Mouse (Mus musculus): ENCODE data around the gene E2f8. TPM values are rescaled to one million over a fixed set of nuclear protein-coding genes. Genes with fewer than 3 reads are reported as not detected.

Gene E2f8
- polyA plus RNA-seq, 1 experiment: 5.4 TPM

DNA sequence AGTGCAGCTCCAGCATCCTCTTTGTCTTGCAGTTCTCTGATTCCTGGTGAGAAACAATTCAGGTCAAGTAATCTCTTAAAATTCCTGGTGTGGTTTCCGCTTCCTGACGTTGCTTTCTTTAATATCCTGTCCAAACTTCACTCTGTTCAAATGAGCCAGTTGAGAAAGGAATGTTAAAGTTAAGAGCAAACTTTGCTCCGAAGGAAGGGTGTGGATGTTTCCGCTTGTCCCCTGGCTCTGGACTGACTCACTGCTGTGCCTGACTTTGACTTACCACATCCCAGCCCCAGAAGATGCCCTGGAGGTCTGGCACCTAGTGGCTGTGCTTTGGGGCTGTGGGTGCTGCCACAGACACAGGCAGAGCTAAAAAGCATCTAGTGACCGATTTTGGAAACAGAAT is 36.1 kb upstream of the E2f8 start:
- no peak overlapping the region for H3K4me3 ChIP-seq (ENCODE audit: extremely low read depth, insufficient read depth, insufficient read length)
- TF ChIP-seq CTCF (IDR thresholded peaks at IDR 0.05; ENCODE audit: extremely low read depth, insufficient read depth, insufficient read length, insufficient replicate concordance) (no peak), POLR2A (IDR thresholded peaks at IDR 0.05; ENCODE audit: low read depth, low read length) (no peak)
- H3K4me1 ChIP-seq (ENCODE audit: control insufficient read depth, insufficient read depth, insufficient read length): no peaks in the 10 kb centered on the region
- H3K36me3 ChIP-seq (ENCODE audit: control insufficient read depth, insufficient read depth, low read length): no peaks in the 10 kb centered on the region
- DNase-seq (ENCODE audit: low read depth in 1 of 2, low spot score in 2 of 2): no peak
- no peak overlapping the region for H3K27ac ChIP-seq (ENCODE audit: insufficient read depth, low read length)
- 63% methylated on average over 5 of the region's 5 CpGs for WGBS
- no peaks in the 10 kb centered on the region for H3K27me3 ChIP-seq (ENCODE audit: control insufficient read depth, insufficient read depth, low read length)

- H3K4me1 ChIP-seq (ENCODE audit: control insufficient read depth, insufficient read depth, insufficient read length): 0 out of 2 replicates have a peak, but pooled peaks cover under 1% of the 10 kb centered on the region
- 80% methylated on average over 12 of the region's 12 CpGs for WGBS
- no peak overlapping the region for H3K4me3 ChIP-seq (ENCODE audit: extremely low read depth, insufficient read depth, insufficient read length)
- TF ChIP-seq CTCF (IDR thresholded peaks at IDR 0.05; ENCODE audit: extremely low read depth, insufficient read depth, insufficient read length, insufficient replicate concordance) (no peak), POLR2A (IDR thresholded peaks at IDR 0.05; ENCODE audit: low read depth, low read length) (no peak)
- H3K36me3 ChIP-seq (ENCODE audit: control insufficient read depth, insufficient read depth, low read length): no peaks in the 10 kb centered on the region
- no peak overlapping the region for H3K27ac ChIP-seq (ENCODE audit: insufficient read depth, low read length)
- DNase-seq (ENCODE audit: low read depth in 1 of 2, low spot score in 2 of 2): no peak
- H3K27me3 ChIP-seq (ENCODE audit: control insufficient read depth, insufficient read depth, low read length): no peaks in the 10 kb centered on the region
Measured at GRCm38 (mm10) chr7:48914630-48915506, 33.5 kb upstream of the E2f8 start.

GRCm38 (mm10) chr7:48911146-48911545 is 29.8 kb upstream of the E2f8 start:
- Histone ChIP-seq H3K4me1 (ENCODE audit: control insufficient read depth, insufficient read depth, insufficient read length) (peaks cover 15% of the 10 kb centered on the region; the same call in 1 of the 2 replicates), H3K36me3 (ENCODE audit: control insufficient read depth, insufficient read depth, low read length) (no peaks in the 10 kb centered on the region), H3K27me3 (ENCODE audit: control insufficient read depth, insufficient read depth, low read length) (no peaks in the 10 kb centered on the region), H3K4me3 (ENCODE audit: extremely low read depth, insufficient read depth, insufficient read length) (no peak overlapping the region), H3K27ac (ENCODE audit: insufficient read depth, low read length) (no peak overlapping the region)
- no peak for DNase-seq (ENCODE audit: low read depth in 1 of 2, low spot score in 2 of 2)
- no peak for TF ChIP-seq CTCF (IDR thresholded peaks at IDR 0.05; ENCODE audit: extremely low read depth, insufficient read depth, insufficient read length, insufficient replicate concordance)
- TF ChIP-seq POLR2A (IDR thresholded peaks at IDR 0.05; ENCODE audit: low read depth, low read length): no peak

DNA sequence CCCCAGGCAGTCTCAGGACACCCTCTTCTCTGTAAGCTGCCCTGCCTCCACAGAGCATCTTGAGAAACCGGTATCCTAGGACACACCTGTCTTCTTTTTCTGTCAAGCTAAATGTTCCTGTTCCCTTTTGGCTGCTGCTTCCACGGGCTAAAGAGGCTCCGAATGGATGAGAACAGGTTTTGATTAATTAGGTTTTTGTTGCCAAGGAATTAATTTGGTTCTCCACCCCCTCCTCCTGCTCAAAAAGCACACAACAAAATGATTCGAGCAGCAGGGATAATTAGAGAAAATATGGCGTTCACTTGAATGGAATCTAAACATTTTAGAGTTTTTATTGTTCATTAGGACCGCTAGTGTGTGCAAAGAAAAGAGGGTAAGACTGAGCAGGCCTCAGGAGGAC is 28.9 kb upstream of the E2f8 start:
- no peaks in the 10 kb centered on the region for H3K27me3 ChIP-seq (ENCODE audit: control insufficient read depth, insufficient read depth, low read length)
- no peak overlapping the region for H3K27ac ChIP-seq (ENCODE audit: insufficient read depth, low read length)
- no peaks in the 10 kb centered on the region for H3K36me3 ChIP-seq (ENCODE audit: control insufficient read depth, insufficient read depth, low read length)
- H3K4me1 ChIP-seq (ENCODE audit: control insufficient read depth, insufficient read depth, insufficient read length): peaks cover 15% of the 10 kb centered on the region; the same call in 1 of the 2 replicates
- 88% methylated on average over 6 of the region's 6 CpGs for whole genome bisulfite sequencing
- no peak overlapping the region for H3K4me3 ChIP-seq (ENCODE audit: extremely low read depth, insufficient read depth, insufficient read length)
- TF ChIP-seq CTCF (IDR thresholded peaks at IDR 0.05; ENCODE audit: extremely low read depth, insufficient read depth, insufficient read length, insufficient replicate concordance): no peak
- TF ChIP-seq POLR2A (IDR thresholded peaks at IDR 0.05; ENCODE audit: low read depth, low read length): no peak
- DNase-seq (ENCODE audit: low read depth in 1 of 2, low spot score in 2 of 2): no peak

- H3K27me3 ChIP-seq (ENCODE audit: control insufficient read depth, insufficient read depth, low read length): no peaks in the 10 kb centered on the region
- no peaks in the 10 kb centered on the region for H3K36me3 ChIP-seq (ENCODE audit: control insufficient read depth, insufficient read depth, low read length)
- TF ChIP-seq CTCF (IDR thresholded peaks at IDR 0.05; ENCODE audit: extremely low read depth, insufficient read depth, insufficient read length, insufficient replicate concordance): no peak
- no peak for TF ChIP-seq POLR2A (IDR thresholded peaks at IDR 0.05; ENCODE audit: low read depth, low read length)
- H3K27ac ChIP-seq (ENCODE audit: insufficient read depth, low read length): peak overlapping the region; percentile 78
- DNase-seq (ENCODE audit: low read depth in 1 of 2, low spot score in 2 of 2): no peak
- WGBS: 20% methylated on average over 4 of the region's 4 CpGs
- peaks cover 15% of the 10 kb centered on the region; the same call in 1 of the 2 replicates for H3K4me1 ChIP-seq (ENCODE audit: control insufficient read depth, insufficient read depth, insufficient read length)
- no peak overlapping the region for H3K4me3 ChIP-seq (ENCODE audit: extremely low read depth, insufficient read depth, insufficient read length)
Measured at GRCm38 (mm10) chr7:48909342-48909671, 27.9 kb upstream of the E2f8 start.

DNA sequence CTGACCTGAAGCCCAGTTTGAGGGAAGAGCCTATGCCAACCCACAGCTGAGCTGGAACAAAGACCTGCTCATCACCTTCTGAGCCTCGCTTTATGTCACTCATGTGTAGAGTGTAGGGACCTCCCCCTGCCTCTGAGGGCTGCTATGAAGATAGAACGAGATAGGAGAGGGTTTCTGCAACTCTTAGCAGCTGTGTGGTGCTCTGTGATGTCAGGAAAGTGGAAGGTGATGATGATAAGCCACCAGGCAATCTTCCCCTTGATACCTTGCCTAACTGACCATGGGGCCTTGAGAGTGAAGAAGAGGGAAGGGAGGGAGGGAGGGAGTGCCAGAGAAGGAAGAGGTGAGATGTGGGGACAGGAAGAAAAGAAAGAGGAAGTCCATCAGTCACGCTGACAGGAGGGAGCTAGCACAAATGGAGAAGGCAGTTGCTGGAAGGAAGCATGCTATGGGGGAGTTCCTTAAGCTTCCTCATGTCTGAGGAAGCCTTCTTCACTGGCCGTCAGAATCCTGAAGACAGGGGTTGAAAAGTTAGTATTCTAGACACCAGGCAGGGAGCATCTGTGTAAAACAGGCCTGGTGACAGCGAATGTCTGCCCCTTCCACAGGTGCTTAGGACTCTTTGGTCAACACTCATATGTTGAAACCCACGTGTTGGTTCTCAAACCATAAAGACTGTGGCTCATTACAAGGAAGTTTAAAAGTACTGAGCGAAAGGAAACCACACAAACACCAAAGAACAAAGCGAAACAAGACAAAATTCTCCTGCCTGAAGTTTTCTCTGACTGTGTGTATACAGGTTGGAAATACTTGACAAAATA is 27.3 kb upstream of the E2f8 start, which contains the start of gene Nav2:
Nav2 (plus strand) TSS at position 196 of the 821 bp plus-strand sequence.
- no peak within 1 kb of the TSS for H3K4me3 ChIP-seq (ENCODE audit: extremely low read depth, insufficient read depth, insufficient read length)
- peak; percentile 10 to 29 for DNase-seq (ENCODE audit: low read depth in 1 of 2, low spot score in 2 of 2)
- H3K4me1 ChIP-seq (ENCODE audit: control insufficient read depth, insufficient read depth, insufficient read length): peaks cover 15% of the 10 kb centered on the region; the same call in 1 of the 2 replicates
- H3K36me3 ChIP-seq (ENCODE audit: control insufficient read depth, insufficient read depth, low read length): no peaks in the 10 kb centered on the region
- 8% methylated on average over 8 of the region's 8 CpGs for WGBS
- TF ChIP-seq CTCF (IDR thresholded peaks at IDR 0.05; ENCODE audit: extremely low read depth, insufficient read depth, insufficient read length, insufficient replicate concordance) (no peak), POLR2A (IDR thresholded peaks at IDR 0.05; ENCODE audit: low read depth, low read length) (no peak)
- H3K27ac ChIP-seq (ENCODE audit: insufficient read depth, low read length): peak within 1 kb of the TSS; percentile 78
- H3K27me3 ChIP-seq (ENCODE audit: control insufficient read depth, insufficient read depth, low read length): no peaks in the 10 kb centered on the region
